Mouse (Mus musculus): ENCODE results near the gene Alg12.
"Not testable (repeated sequence)": the region's sequence is repeated elsewhere in the genome, so short reads cannot be mapped to it uniquely, and the experiment has no call there.

Alg12 gene

GRCm38 (mm10) chr15:88831482-88831881, 12.4 kb upstream of the Alg12 start:
- peak; percentile 73 to 84 for DNase-seq (ENCODE audit: low spot score in 2 of 2)

- DNase-seq (ENCODE audit: low spot score in 2 of 2): no peak
These were observed 11.6 kb upstream of the Alg12 start for GRCm38 (mm10) chr15:88830696-88831095.

GRCm38 (mm10) chr15:88829791-88830440, 10.8 kb upstream of the Alg12 start:
- DNase-seq (ENCODE audit: low spot score in 2 of 2): no peak

- peak; percentile 80 to 88 for DNase-seq (ENCODE audit: low spot score in 2 of 2)
These were observed 9.9 kb upstream of the Alg12 start for GRCm38 (mm10) chr15:88828800-88829705.

- peak; percentile 65 to 75 for DNase-seq (ENCODE audit: low spot score in 2 of 2)
These were observed 9.1 kb upstream of the Alg12 start for GRCm38 (mm10) chr15:88827991-88828799.

- DNase-seq (ENCODE audit: low spot score in 2 of 2): no peak
These were observed 8.3 kb upstream of the Alg12 start for GRCm38 (mm10) chr15:88827466-88827865.

- no peak for DNase-seq (ENCODE audit: low spot score in 2 of 2)
These were observed 4.3 kb upstream of the Alg12 start for GRCm38 (mm10) chr15:88823376-88823775.

- no peak for DNase-seq (ENCODE audit: low spot score in 2 of 2)
These were observed 3.4 kb upstream of the Alg12 start for GRCm38 (mm10) chr15:88822513-88822912.

- no peak for DNase-seq (ENCODE audit: low spot score in 2 of 2)
These were observed 2.3 kb upstream of the Alg12 start for GRCm38 (mm10) chr15:88821403-88821802.

- no peak for DNase-seq (ENCODE audit: low spot score in 2 of 2)
These were observed 787 bp upstream of the Alg12 start for GRCm38 (mm10) chr15:88819906-88820303.

GRCm38 (mm10) chr15:88815196-88815700, 3.9 kb downstream of the Alg12 start:
- no peak for DNase-seq (ENCODE audit: low spot score in 2 of 2)

- no peak for DNase-seq (ENCODE audit: low spot score in 2 of 2)
These were observed 4.6 kb downstream of the Alg12 start for GRCm38 (mm10) chr15:88814411-88815047.

GRCm38 (mm10) chr15:88813873-88814272, 5.2 kb downstream of the Alg12 start:
- DNase-seq (ENCODE audit: low spot score in 2 of 2): not testable (repeated sequence)

- no peak for DNase-seq (ENCODE audit: low spot score in 2 of 2)
These were observed 5.9 kb downstream of the Alg12 start for GRCm38 (mm10) chr15:88813262-88813661.

- no peak for DNase-seq (ENCODE audit: low spot score in 2 of 2)
These were observed 8.7 kb downstream of the Alg12 start for GRCm38 (mm10) chr15:88810369-88810768.

- no peak for DNase-seq (ENCODE audit: low spot score in 2 of 2)
These were observed 11.0 kb downstream of the Alg12 start for GRCm38 (mm10) chr15:88808121-88808520.

GRCm38 (mm10) chr15:88802348-88802747, 16.8 kb downstream of the Alg12 start:
- DNase-seq (ENCODE audit: low spot score in 2 of 2): no peak

- no peak for DNase-seq (ENCODE audit: low spot score in 2 of 2)
These were observed 17.2 kb downstream of the Alg12 start for GRCm38 (mm10) chr15:88801903-88802302.

- DNase-seq (ENCODE audit: low spot score in 2 of 2): no peak
These were observed 18.2 kb downstream of the Alg12 start for GRCm38 (mm10) chr15:88800921-88801354.

- no peak for DNase-seq (ENCODE audit: low spot score in 2 of 2)
These were observed 19.2 kb downstream of the Alg12 start for GRCm38 (mm10) chr15:88799950-88800371.

- DNase-seq (ENCODE audit: low spot score in 2 of 2): not testable (repeated sequence)
These were observed 24.4 kb downstream of the Alg12 start for GRCm38 (mm10) chr15:88794729-88795128.

All from heart, adult 9 months (tissue).